Mouse (Mus musculus) ZHBTc4 (cell line): ENCODE data around the gene Fgf3.
A peak's percentile ranks its signal among the peaks of the same experiment; 100 is the strongest.

Source experiments
- DNase-seq: peaks from one replicate; pipeline ENCODE4 v3.0.0-alpha.2; 2011; ENCODE audit warnings: low read depth, low spot score

Gene Fgf3

GRCm38 (mm10) chr7:144837891-144838488, at the start of gene Fgf3:
Gene Fgf3 (plus strand): TSS chr7:144838083.
- DNase-seq, result peak; percentile 71

DNA sequence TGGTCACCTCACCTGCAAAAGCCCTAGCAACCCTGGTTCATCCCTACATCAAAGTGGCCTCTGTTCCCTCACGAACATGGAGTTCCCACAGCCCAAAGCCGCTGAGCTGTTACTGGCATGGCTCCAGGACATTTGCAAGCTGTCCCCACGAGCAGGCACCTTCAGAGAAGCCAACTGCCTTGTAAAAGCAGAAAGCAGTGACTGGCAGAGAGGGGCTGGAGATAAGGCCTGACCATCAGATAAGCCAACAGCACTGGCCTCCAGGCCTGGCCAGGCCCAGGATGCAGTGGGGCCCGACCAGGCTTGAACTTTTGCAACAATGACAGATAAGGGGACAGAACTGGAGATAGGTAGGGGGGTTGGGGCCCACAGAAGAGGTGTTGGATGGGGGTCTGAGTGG, 49.3 kb upstream of the Fgf3 start:
- no peak for DNase-seq

- DNase-seq, result peak; percentile 75
Measured at GRCm38 (mm10) chr7:144789601-144790556, 48.0 kb upstream of the Fgf3 start.

DNA sequence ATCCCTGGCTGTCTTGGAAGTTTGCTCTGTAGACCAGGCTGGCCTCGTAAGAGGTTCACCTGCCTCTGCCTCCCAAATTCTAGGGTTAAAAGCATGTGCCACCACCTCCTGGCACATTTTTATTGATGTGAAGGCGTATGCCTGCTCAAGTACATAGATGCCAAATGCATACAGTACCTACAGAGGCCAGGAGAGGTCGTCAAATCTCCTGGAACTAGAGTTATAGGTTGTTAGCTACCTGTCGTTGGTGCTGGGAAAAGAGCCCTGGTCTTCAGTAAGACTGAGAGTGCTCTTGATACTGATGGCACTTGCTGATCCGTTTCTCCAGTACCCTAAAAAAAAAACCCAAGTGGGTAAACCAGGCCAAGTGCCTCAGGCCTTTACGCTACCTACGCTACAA, 46.5 kb upstream of the Fgf3 start:
- peak; percentile 54 for DNase-seq

- no peak for DNase-seq
Measured at GRCm38 (mm10) chr7:144793296-144793695, 44.6 kb upstream of the Fgf3 start.

- no peak for DNase-seq
Measured at GRCm38 (mm10) chr7:144795976-144796474, 41.9 kb upstream of the Fgf3 start.

DNA sequence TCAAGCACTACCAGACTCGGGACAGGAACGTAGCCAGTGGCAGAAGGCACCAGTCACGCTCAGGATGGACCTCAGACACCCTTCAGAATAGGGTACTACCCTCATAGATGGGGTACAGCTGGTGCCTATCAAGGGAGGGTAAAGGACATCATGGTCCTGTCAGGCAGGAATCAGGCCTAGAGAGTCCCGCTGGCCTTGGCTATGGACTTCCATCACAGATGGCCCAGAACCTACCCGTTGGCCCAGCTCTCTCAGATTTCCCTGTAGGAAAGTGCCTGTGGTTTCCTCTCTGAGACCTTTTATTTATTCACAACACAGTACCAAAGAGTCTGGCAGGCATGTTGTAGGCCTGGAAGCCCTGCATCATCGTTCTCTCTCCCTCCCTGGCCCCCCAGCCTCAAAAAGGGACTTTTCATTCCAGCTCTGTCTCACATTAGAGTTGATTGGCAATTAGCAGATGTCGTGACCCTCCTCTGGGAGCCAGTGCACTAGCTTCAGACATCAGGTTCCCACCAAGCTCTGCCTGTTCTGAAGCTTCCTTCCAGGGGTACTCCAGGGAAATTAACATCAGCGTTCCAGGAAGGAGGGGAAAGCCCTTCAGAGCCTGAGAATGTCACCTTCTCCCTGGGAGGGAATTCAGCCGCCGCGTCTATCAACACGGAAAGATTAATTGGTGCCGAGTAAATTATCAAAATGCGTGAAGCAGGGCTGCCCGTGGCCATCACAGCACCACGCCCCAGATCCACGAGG, 40.7 kb upstream of the Fgf3 start:
- DNase-seq, result no peak

GRCm38 (mm10) chr7:144798471-144798870, 39.4 kb upstream of the Fgf3 start:
- DNase-seq, result peak; percentile 72

- DNase-seq, result peak; percentile 62
Measured at GRCm38 (mm10) chr7:144807036-144807435, 30.8 kb upstream of the Fgf3 start.

GRCm38 (mm10) chr7:144807976-144808577, 29.8 kb upstream of the Fgf3 start:
- no peak for DNase-seq

- peak; percentile 32 for DNase-seq
Measured at GRCm38 (mm10) chr7:144811521-144811920, 26.4 kb upstream of the Fgf3 start.

- DNase-seq, result peak; percentile 94
Measured at GRCm38 (mm10) chr7:144821901-144822300, 16.0 kb upstream of the Fgf3 start.

GRCm38 (mm10) chr7:144823988-144824387, 13.9 kb upstream of the Fgf3 start:
- DNase-seq, result no peak

DNA sequence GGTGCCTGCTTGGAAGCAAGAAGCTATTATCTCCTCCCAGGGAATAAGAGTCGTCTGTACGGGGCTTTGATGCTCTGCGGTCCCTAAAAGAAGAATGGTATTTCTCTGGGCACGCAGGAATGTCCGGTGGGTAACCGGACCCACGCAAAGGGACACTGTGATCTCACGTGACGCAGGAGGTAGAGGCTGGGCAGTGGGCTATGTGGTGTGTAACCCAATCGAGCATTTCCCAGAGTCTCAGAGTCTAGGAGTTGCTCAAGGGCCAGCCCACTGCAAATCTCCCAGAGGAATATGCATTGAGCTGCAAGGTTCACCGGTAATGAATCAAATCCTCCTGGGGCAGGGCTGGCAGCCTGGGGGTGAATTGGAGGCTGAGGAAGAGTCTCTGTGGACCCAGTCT, 9.5 kb upstream of the Fgf3 start:
- no peak for DNase-seq

DNA sequence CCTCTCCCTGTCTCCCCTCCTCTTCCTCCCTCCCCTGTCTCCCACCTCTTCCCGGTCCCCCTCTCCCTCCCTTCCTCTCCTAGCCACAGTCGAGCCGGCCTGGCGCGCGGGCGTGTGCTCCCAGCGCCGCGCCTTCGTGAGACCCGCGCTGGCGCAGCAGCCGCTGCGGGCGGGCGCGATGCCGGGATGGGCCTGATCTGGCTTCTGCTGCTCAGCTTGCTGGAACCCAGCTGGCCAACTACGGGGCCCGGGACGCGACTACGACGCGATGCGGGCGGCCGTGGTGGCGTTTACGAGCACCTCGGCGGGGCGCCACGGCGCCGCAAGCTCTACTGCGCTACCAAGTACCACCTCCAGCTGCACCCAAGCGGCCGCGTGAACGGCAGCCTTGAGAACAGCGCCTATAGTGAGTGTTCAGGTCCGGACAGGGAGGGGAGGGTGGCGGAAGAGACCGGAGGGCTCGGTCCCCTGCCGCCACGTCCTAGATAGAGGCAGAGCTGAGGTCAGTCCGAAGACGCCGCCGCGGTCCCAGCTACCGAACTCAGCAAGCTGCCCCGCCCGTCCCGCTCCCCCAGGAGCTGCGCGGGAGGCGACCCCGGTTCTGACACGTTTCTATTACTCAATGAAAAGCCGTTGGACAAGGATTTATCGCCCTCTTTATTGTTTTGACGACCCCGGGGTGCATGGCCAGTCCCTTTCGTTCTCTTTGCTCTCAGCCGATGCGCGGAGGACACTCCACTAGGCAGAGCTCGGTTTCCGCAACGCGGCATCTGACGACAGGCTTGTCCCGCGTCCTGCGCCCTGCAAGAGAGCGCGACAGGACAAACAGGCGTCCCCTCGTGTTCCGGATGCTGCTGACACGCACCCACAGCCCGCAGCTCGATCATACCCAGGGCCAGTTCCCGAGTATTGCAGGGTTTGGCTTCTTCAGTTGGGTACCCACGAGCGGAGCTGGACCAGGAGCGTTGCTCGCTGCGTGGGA, 930 bp downstream of the Fgf3 start:
- peak; percentile 87 for DNase-seq

DNA sequence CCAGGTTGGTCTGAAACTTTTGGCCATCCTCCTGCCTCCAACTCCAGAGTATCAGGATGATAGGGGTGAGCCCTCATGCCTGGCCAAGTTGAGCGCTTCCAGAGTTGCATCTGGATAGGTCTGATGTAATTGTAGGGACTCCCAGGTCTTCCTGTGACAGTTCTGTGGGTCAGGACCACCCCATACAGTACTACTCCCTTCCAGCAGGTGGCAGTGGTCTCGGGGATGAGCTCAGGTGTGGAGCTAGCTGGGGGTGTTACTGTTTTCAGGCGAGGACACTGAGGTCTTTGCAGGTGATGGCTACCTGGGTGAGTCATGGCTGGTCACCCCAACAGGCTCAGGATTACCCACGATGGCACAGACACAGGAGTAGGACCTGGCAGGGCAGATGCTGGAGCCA, 8.3 kb downstream of the Fgf3 start:
- peak; percentile 83 for DNase-seq

GRCm38 (mm10) chr7:144847067-144847466, 9.2 kb downstream of the Fgf3 start, which contains the start of gene Fgf4:
Gene Fgf4 (plus strand): TSS chr7:144847367.
- DNase-seq, result no peak

DNA sequence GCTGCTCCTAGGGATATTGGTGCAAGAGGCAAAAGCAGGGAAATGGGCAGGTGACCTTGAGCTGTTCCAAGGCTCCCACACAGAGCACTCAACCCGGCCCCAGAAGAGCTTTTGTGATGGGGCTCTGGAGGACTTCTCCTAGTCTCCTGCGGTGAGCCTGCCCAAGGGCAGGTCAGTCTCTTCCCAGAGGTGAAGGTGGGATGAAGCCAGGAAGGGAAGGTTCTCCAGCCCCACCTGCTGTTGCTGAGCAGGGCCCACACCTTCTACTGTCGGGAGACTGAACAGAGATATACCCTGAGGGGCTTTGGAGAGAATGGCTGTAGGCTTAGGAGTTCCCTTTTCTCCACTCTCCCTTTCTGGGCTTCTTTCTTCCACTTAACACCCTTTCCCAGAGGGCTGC, 13.4 kb downstream of the Fgf3 start:
- peak; percentile 91 for DNase-seq

- DNase-seq, result no peak
Measured at GRCm38 (mm10) chr7:144854966-144855365, 17.1 kb downstream of the Fgf3 start.

- peak; percentile 81 for DNase-seq
Measured at GRCm38 (mm10) chr7:144857158-144857557, 19.3 kb downstream of the Fgf3 start.
